Mouse (Mus musculus): Measurements from ENCODE around the gene Cyp2j7.
A peak's percentile ranks its signal among the peaks of the same experiment; 100 is the strongest.
"Not testable (repeated sequence)": the region's sequence is repeated elsewhere in the genome, so short reads cannot be mapped to it uniquely, and the experiment has no call there.

The Cyp2j7 gene

GRCm38 (mm10) chr4:96236559-96236958 lies at the start of gene Cyp2j7:
Gene Cyp2j7, minus strand, starts transcription at chr4:96236659.
- no peak for DNase-seq (ENCODE audit: low spot score)

GRCm38 (mm10) chr4:96276896-96277295 lies 40.4 kb upstream of the Cyp2j7 start:
- not testable (repeated sequence) for DNase-seq (ENCODE audit: low spot score)

GRCm38 (mm10) chr4:96273907-96274306 lies 37.4 kb upstream of the Cyp2j7 start:
- DNase-seq (ENCODE audit: low spot score) = peak; percentile 2

GRCm38 (mm10) chr4:96196701-96197100 lies 39.8 kb downstream of the Cyp2j7 start:
- no peak for DNase-seq (ENCODE audit: low spot score)

- DNase-seq (ENCODE audit: low spot score) = not testable (repeated sequence)
These were observed 47.1 kb downstream of the Cyp2j7 start for GRCm38 (mm10) chr4:96189321-96189720.

GRCm38 (mm10) chr4:96188671-96189070 lies 47.8 kb downstream of the Cyp2j7 start:
- DNase-seq (ENCODE audit: low spot score) = not testable (repeated sequence)

- not testable (repeated sequence) for DNase-seq (ENCODE audit: low spot score)
These were observed 48.3 kb downstream of the Cyp2j7 start for GRCm38 (mm10) chr4:96188146-96188545.

- not testable (repeated sequence) for DNase-seq (ENCODE audit: low spot score)
These were observed 51.7 kb downstream of the Cyp2j7 start for GRCm38 (mm10) chr4:96184716-96185115.

GRCm38 (mm10) chr4:96162839-96163238 lies 73.6 kb downstream of the Cyp2j7 start:
- no peak for DNase-seq (ENCODE audit: low spot score)

GRCm38 (mm10) chr4:96161575-96161974 lies 74.9 kb downstream of the Cyp2j7 start:
- DNase-seq (ENCODE audit: low spot score) = no peak
